Mouse (Mus musculus) splenic B cell, adult 2 months (primary cell): ENCODE results near the gene Sulf2.

ENCODE experiments used
- DNase-seq: peaks from one replicate; pipeline ENCODE4 v3.0.0-alpha.2; 2011; ENCODE audit warnings: low read depth, low spot score
- H3K27me3 ChIP-seq: 2 replicates; pipeline ENCODE4 v1.6.1; 2012; ENCODE audit warnings: mild to moderate bottlenecking, low read length, moderate library complexity, mixed read lengths; ENCODE audit not compliant: control insufficient read depth, poor library complexity, insufficient read depth, severe bottlenecking
- H3K36me3 ChIP-seq: 2 replicates; pipeline ENCODE4 v1.6.1; 2012; ENCODE audit warnings: mild to moderate bottlenecking, low read length, moderate library complexity, mixed read lengths; ENCODE audit not compliant: control insufficient read depth, poor library complexity, insufficient read depth, severe bottlenecking

Sulf2 gene

DNA sequence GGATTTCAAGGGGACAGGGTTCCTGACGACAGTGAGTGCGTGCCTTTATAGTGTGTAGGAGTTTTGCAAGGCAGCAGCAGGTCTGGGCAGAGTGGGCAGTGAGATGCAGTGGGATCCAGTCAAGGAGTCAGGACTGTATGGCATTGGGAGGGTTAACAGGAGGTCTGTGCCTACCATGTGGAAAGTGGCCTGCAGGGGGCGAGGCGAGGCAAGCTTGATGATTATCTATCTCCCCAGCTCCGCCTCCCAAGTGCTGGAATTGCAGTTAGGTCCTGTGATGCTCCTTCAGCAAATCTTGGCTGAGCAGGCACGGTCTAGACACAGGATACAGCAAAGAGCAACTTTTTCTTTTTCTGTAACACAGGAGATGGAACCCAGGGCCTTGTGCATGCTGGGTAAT, 29.0 kb upstream of the Sulf2 start:
- Histone ChIP-seq H3K27me3 (no peaks in the 10 kb centered on the region), H3K36me3 (no peaks in the 10 kb centered on the region)
- peak; percentile 17 for DNase-seq

- H3K36me3 ChIP-seq, result no peaks in the 10 kb centered on the region
- DNase-seq, result no peak
- H3K27me3 ChIP-seq, result no peaks in the 10 kb centered on the region
Observed at GRCm38 (mm10) chr2:166182009-166182685, 26.7 kb upstream of the Sulf2 start.

DNA sequence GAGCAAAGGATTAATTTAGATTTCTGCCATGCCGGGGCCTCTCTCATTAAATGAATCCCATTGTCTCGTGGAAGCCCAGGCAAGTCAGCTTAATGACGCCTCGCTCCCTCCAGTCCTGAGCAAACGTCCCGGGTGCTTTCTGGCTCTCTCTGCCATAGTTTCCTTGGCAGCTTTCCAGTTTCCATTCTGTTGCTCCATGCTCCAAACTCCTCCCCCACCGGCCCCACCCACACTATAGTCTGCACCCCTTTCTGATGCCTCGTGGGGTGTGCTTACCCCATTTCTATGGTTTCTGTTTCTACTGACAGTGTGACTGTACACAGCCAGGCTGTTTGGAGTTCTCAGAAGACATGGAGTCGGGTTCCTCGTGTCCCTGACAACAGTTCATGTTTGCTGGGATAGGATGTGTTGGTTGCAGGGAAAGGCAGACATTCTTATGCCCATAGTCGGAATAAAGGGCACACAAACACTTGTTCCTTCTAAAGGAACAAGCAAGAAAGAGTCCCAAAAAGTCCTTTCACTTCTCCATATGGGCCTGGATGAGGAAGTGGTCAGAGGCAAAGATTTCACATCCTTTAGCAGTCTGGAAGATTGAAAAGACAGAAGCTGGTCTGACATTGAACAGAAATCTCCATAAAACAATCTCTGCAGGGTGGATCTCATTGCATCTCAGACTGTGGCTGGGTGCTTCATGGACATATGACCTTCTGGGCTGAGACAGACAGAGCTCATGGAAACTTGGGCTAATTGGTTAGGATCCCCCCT, 25.5 kb upstream of the Sulf2 start:
- Histone ChIP-seq H3K36me3 (no peaks in the 10 kb centered on the region), H3K27me3 (no peaks in the 10 kb centered on the region)
- DNase-seq, result peak; percentile 33

GRCm38 (mm10) chr2:166180136-166180649, 24.7 kb upstream of the Sulf2 start:
- no peaks in the 10 kb centered on the region for H3K27me3 ChIP-seq
- H3K36me3 ChIP-seq, result no peaks in the 10 kb centered on the region
- no peak for DNase-seq

GRCm38 (mm10) chr2:166179457-166180101, 24.1 kb upstream of the Sulf2 start:
- Histone ChIP-seq H3K36me3 (no peaks in the 10 kb centered on the region), H3K27me3 (no peaks in the 10 kb centered on the region)
- no peak for DNase-seq

DNA sequence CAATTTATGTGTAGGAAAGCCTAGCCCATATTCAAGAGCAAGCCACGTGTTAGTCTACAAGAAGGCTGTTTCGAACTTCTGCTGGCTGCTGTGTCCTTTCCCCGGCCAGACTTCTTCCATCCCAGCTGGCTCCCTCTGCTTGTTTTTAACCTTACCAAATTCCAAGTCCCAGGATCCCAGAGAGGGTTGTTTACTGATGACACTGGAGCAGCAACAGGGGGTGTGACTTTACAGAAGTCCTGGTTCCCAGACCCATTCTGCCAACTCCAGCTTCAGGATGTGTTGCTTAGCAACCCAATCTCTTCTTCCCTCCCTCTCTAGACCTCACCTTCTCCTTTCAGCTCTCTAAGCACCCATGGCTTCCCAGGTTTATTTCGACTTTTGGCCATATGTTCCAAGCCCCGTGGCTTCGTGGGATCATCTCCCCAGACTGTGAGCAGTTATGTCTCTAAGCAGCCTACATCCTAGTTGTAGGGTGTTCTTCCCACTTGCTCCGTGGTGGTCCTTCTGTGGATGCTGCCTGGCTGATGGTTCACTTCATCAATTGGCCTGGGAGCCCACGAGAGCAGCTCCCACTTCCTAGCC, 20.2 kb upstream of the Sulf2 start:
- Histone ChIP-seq H3K36me3 (no peaks in the 10 kb centered on the region), H3K27me3 (no peaks in the 10 kb centered on the region)
- DNase-seq, result no peak

- Histone ChIP-seq H3K36me3 (no peaks in the 10 kb centered on the region), H3K27me3 (no peaks in the 10 kb centered on the region)
- DNase-seq, result peak; percentile 14
Observed at GRCm38 (mm10) chr2:166175145-166175544, 19.7 kb upstream of the Sulf2 start.

GRCm38 (mm10) chr2:166173169-166173568, 17.7 kb upstream of the Sulf2 start:
- H3K36me3 ChIP-seq, result no peaks in the 10 kb centered on the region
- H3K27me3 ChIP-seq, result no peaks in the 10 kb centered on the region
- DNase-seq, result no peak

- H3K27me3 ChIP-seq, result no peaks in the 10 kb centered on the region
- no peak for DNase-seq
- H3K36me3 ChIP-seq, result no peaks in the 10 kb centered on the region
Observed at GRCm38 (mm10) chr2:166170173-166170572, 14.7 kb upstream of the Sulf2 start.

GRCm38 (mm10) chr2:166168868-166169267, 13.4 kb upstream of the Sulf2 start:
- DNase-seq, result no peak
- no peaks in the 10 kb centered on the region for H3K27me3 ChIP-seq

DNA sequence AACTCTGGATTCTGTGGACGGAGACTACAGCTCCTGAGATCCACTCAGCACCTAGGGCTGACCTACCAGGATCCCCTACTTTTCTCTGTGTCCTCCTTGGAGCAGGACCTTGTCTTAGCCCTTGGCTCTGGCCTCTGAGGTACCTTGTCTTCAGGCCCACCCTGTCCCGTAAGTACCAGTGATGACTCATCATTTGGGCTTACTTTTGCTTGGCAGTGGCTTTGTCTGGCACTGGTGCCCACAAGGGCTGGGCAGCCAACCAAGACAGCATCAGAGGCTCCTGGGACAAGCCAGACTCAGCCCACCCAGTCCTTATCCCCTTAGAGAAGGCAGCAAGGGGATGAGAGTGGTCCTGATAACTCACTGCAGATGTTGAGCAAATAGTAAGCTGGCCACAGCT, 11.9 kb upstream of the Sulf2 start:
- H3K36me3 ChIP-seq, result no peaks in the 10 kb centered on the region
- no peak for DNase-seq
- no peaks in the 10 kb centered on the region for H3K27me3 ChIP-seq

More at GRCm38 (mm10) chr2:166168868-166169267, 13.4 kb upstream of the Sulf2 start:
- no peaks in the 10 kb centered on the region for H3K36me3 ChIP-seq

- DNase-seq, result no peak
- H3K36me3 ChIP-seq, result no peaks in the 10 kb centered on the region
Observed at GRCm38 (mm10) chr2:166165396-166165795, 9.9 kb upstream of the Sulf2 start.

GRCm38 (mm10) chr2:166164601-166165000, 9.1 kb upstream of the Sulf2 start:
- no peaks in the 10 kb centered on the region for H3K36me3 ChIP-seq
- no peak for DNase-seq

More at GRCm38 (mm10) chr2:166165396-166165795, 9.9 kb upstream of the Sulf2 start:
- no peaks in the 10 kb centered on the region for H3K27me3 ChIP-seq

DNA sequence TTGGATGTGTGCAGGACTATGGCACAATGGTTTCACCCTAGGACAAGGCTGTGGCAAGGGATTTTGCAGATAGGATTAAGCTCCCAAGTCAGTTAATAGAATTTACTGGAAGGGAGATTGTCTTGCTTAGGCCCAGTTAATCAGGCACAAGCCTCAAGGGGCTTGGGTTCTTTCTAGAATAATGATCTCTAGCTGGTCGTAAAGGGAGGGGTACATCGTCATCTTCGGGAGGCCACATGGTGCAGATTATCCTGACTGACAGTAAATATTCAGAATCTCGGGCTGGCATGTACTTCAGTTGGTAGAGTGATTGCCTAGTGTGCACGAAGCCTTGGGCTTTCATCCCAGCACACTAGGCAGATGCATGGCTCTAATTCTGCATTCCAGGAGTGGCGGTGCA, 8.5 kb upstream of the Sulf2 start:
- no peak for DNase-seq
- H3K36me3 ChIP-seq, result no peaks in the 10 kb centered on the region
- no peaks in the 10 kb centered on the region for H3K27me3 ChIP-seq

More at GRCm38 (mm10) chr2:166164601-166165000, 9.1 kb upstream of the Sulf2 start:
- H3K27me3 ChIP-seq, result no peaks in the 10 kb centered on the region
